Mouse (Mus musculus) hindbrain, embryonic 13.5 days (tissue): ENCODE results near the gene Tbc1d23. TPM values are rescaled to one million over a fixed set of nuclear protein-coding genes. Genes with fewer than 3 reads are reported as not detected.
"Not testable (repeated sequence)": the region's sequence is repeated elsewhere in the genome, so short reads cannot be mapped to it uniquely, and the experiment has no call there.

Source experiments
- ATAC-seq: fragments of 200-750 bp; cut with Nextera tagmentation; 2 replicates; pipeline ENCODE4 v1.8.0; 2017; ENCODE audit warnings: moderate TSS enrichment; ENCODE audit not compliant: low FRiP score
- H3K27ac ChIP-seq: fragments of 300-500 bp; sonication (generic); 2 replicates; pipeline ENCODE4 v1.5.1; 2015; ENCODE audit warnings: inconsistent platforms, mild to moderate bottlenecking, moderate library complexity
- H3K27me3 ChIP-seq: fragments of 300-500 bp; sonication (generic); 2 replicates; pipeline ENCODE4 v1.6.1; 2015; ENCODE audit warnings: mild to moderate bottlenecking, inconsistent platforms
- H3K36me3 ChIP-seq: fragments of 300-500 bp; sonication (generic); 2 replicates; pipeline ENCODE4 v1.6.1; 2015; ENCODE audit warnings: mild to moderate bottlenecking, inconsistent platforms
- H3K4me1 ChIP-seq: fragments of 300-500 bp; sonication (generic); replicated peaks from 2 replicates; pipeline ENCODE4 v1.6.1; 2015; ENCODE audit warnings: inconsistent platforms
- H3K4me2 ChIP-seq: fragments of 300-500 bp; sonication (generic); 2 replicates; pipeline ENCODE4 v1.6.1; 2015; ENCODE audit warnings: inconsistent platforms, mild to moderate bottlenecking, moderate library complexity
- H3K4me3 ChIP-seq: fragments of 300-500 bp; sonication (generic); 2 replicates; pipeline ENCODE4 v1.5.1; 2015; ENCODE audit warnings: mild to moderate bottlenecking, inconsistent platforms
- H3K9ac ChIP-seq: fragments of 300-500 bp; sonication (generic); 2 replicates; pipeline ENCODE4 v1.6.1; 2015; ENCODE audit warnings: mild to moderate bottlenecking, inconsistent platforms
- H3K9me3 ChIP-seq: fragments of 300-500 bp; sonication (generic); 2 replicates; pipeline ENCODE4 v1.6.1; 2016; ENCODE audit warnings: inconsistent platforms
- WGBS: fragments of 180-500 bp; shearing (Covaris S2); methylation state at CpG from one replicate; pipeline ENCODE4 v1.1.7; 2015; 5-methylcytosine and 5-hydroxymethylcytosine counted together
- polyA plus RNA-seq: library from polyadenylated mRNA; unstranded; fragments of >200 nt; fragmentation: Nextera tagmentation; extraction: Ambion mirVana; gene quantifications from 2 replicates; pipeline ENCODE4 v1.2.1, GENCODE M21; 2015

The Tbc1d23 gene
- polyA plus RNA-seq, 1 experiment from 2014 or later, result 29.0 TPM

DNA sequence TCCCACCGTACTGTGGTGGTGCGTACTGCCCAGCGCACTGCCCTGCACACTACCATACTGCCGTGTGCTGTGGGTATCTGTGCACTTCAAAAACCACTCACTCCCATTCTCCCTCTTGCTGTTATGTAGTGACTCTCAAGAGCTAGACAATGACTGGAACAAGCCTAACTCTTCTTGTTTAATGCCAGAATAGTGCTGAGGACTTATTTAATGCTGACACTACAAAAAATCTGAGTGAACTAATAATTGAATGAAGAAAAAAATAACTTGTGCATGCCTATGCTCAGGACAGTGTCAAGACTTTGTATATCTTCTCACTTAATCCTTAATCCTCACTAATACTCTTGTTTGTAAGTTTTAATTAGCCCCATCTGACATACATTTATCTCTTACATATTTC lies 16.2 kb upstream of the Tbc1d23 start:
- Histone ChIP-seq H3K4me1 (no peaks in the 10 kb centered on the region), H3K36me3 (no peaks in the 10 kb centered on the region), H3K27ac (no peak overlapping the region), H3K4me2 (no peak overlapping the region), H3K9me3 (no peaks in the 10 kb centered on the region), H3K9ac (no peak overlapping the region), H3K4me3 (no peak overlapping the region), H3K27me3 (0 out of 2 replicates have a peak, but pooled peaks cover 3% of the 10 kb centered on the region)
- ATAC-seq, result no peak
- WGBS, result 94% methylated on average over 4 of the region's 4 CpGs

- 96% methylated on average over 3 of the region's 3 CpGs for WGBS
- Histone ChIP-seq H3K9ac (no peak overlapping the region), H3K4me3 (no peak overlapping the region), H3K4me2 (no peak overlapping the region), H3K27me3 (0 out of 2 replicates have a peak, but pooled peaks cover 3% of the 10 kb centered on the region), H3K36me3 (no peaks in the 10 kb centered on the region), H3K4me1 (no peaks in the 10 kb centered on the region), H3K27ac (no peak overlapping the region), H3K9me3 (no peaks in the 10 kb centered on the region)
- no peak for ATAC-seq
These were observed 15.3 kb upstream of the Tbc1d23 start for GRCm38 (mm10) chr16:57246596-57246995.

GRCm38 (mm10) chr16:57243858-57244248 lies 12.5 kb upstream of the Tbc1d23 start:
- no peaks in the 10 kb centered on the region for H3K36me3 ChIP-seq
- H3K4me3 ChIP-seq, result no peak overlapping the region
- no peak overlapping the region for H3K9ac ChIP-seq
- 0 out of 2 replicates have a peak, but pooled peaks cover 3% of the 10 kb centered on the region for H3K27me3 ChIP-seq
- H3K9me3 ChIP-seq, result no peaks in the 10 kb centered on the region
- no peak overlapping the region for H3K4me2 ChIP-seq
- H3K4me1 ChIP-seq, result no peaks in the 10 kb centered on the region
- WGBS, result 12% methylated on average over 6 of the region's 6 CpGs
- no peak overlapping the region for H3K27ac ChIP-seq
- ATAC-seq, result peak; percentile 71; the same call in 1 of the 2 replicates

DNA sequence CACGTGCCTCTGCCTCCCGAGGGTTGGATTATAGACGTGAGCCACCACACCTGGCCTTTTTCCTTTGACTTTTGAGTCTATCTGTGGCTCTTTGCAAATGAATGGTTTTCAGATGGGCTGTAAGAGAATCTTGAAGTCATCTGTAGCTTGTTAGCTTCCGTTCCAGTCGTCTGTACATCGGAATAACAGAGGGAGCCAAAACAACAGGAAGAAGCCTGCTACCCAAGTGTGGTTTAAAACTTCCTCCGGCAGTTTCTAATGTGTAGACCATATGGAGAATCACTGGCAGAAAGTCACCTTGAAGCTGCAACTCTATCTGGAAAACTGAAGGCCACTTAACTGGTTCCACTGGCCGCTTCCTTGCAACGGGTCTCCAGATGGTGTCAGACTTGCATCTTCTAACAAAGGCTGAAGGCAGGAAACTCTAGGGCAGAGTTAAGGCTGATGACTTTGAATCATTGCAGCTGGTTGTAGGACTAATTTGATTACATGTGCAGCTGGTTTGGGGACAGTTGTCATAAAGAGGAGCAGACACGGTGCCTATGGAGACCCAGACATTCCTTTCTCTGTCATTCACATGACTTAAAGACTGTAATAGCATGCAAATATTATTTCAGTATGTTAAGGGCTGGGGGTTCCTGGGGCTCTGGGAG lies 12.0 kb upstream of the Tbc1d23 start:
- no peak overlapping the region for H3K4me2 ChIP-seq
- ATAC-seq, result peak; percentile 21; the same call in 1 of the 2 replicates
- no peak overlapping the region for H3K27ac ChIP-seq
- 68% methylated on average over 10 of the region's 10 CpGs for WGBS
- no peaks in the 10 kb centered on the region for H3K4me1 ChIP-seq
- H3K9ac ChIP-seq, result no peak overlapping the region
- H3K9me3 ChIP-seq, result no peaks in the 10 kb centered on the region
- H3K4me3 ChIP-seq, result no peak overlapping the region
- 0 out of 2 replicates have a peak, but pooled peaks cover 3% of the 10 kb centered on the region for H3K27me3 ChIP-seq
- H3K36me3 ChIP-seq, result no peaks in the 10 kb centered on the region

DNA sequence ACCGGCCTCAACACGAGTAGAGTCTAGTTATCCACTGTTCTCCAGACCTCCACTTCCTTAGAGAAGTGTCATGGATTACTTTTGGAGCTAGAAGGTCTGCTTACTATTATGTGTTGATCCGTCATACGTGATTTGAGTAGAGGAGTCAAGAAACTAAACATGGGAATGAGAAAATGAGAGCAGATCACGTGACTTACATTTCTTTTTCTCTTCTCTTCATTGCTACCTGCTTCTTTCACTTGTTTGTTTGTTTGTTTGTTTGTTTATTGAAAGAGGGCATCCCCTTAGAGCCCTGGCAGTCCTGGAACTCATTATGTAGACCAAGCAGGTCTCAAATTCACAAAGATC lies 11.5 kb upstream of the Tbc1d23 start:
- no peak for ATAC-seq
- H3K9me3 ChIP-seq, result no peaks in the 10 kb centered on the region
- no peak overlapping the region for H3K4me3 ChIP-seq
- H3K4me2 ChIP-seq, result no peak overlapping the region
- H3K27ac ChIP-seq, result no peak overlapping the region
- no peak overlapping the region for H3K9ac ChIP-seq
- no peaks in the 10 kb centered on the region for H3K4me1 ChIP-seq
- 88% methylated on average over 5 of the region's 5 CpGs for WGBS
- H3K27me3 ChIP-seq, result 0 out of 2 replicates have a peak, but pooled peaks cover 3% of the 10 kb centered on the region
- no peaks in the 10 kb centered on the region for H3K36me3 ChIP-seq

DNA sequence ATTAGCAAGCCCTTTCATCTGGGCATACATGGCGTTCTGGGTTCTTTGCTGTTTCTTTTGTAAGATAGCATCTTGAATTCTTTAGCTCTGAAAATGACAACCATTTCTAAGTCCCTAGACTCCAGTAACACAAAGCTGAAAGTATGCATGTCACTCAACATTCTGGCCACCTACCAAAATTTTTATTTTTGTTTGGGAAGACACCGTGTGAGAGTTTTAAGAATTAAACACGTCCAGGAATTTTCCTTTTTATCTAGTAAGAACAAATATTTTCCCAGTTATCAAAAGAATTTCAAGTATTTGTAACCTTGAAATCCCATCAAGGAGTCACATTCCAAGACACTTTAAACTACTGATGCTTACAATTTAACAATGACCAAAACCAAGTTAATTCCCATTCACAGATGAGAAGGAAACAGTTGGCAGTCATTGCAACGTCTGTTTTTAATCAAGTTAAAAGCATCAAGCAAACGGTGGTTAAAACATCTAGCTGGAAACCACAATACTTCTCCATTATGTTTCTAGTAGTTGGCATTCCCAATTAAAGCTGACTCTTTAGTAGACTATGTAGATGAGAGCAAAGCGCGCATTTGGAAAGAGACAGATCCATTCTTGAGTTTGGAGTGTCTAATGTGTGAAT lies 4.7 kb upstream of the Tbc1d23 start:
- no peaks in the 10 kb centered on the region for H3K4me1 ChIP-seq
- no peaks in the 10 kb centered on the region for H3K36me3 ChIP-seq
- H3K27ac ChIP-seq, result no peak overlapping the region
- ATAC-seq, result no peak
- H3K27me3 ChIP-seq, result no peaks in the 10 kb centered on the region
- H3K4me3 ChIP-seq, result no peak overlapping the region
- no peaks in the 10 kb centered on the region for H3K9me3 ChIP-seq
- no peak overlapping the region for H3K4me2 ChIP-seq
- 81% methylated on average over 7 of the region's 7 CpGs for whole genome bisulfite sequencing
- H3K9ac ChIP-seq, result no peak overlapping the region

DNA sequence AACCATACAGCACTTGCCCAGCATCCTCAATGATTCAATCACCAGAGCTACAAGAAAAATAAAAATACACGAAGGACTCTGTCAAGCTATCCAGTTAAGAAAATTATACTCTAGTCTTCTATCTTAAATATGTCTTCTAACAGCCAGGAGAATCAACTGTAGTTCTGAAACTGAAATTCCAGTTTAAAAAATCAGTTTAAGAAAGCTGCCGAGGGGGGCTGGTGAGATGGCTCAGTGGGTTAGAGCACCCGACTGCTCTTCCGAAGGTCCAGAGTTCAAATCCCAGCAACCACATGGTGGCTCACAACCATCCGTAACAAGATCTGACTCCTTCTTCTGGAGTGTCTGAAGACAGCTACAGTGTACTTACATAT lies 620 bp upstream of the Tbc1d23 start:
- H3K27me3 ChIP-seq, H3K36me3 ChIP-seq, H3K9me3 ChIP-seq, ATAC-seq, H3K9ac ChIP-seq: not testable (repeated sequence)
- 0 out of 2 replicates have a peak overlapping the region, but pooled peaks have one; percentile 40 for H3K27ac ChIP-seq
- H3K4me1 ChIP-seq, result peaks cover 13% of the 10 kb centered on the region
- 72% methylated on average over 5 of the region's 5 CpGs for WGBS
- peak overlapping the region; percentile 48 for H3K4me2 ChIP-seq
- peak overlapping the region; percentile 87 for H3K4me3 ChIP-seq

GRCm38 (mm10) chr16:57226444-57226843 lies 4.9 kb downstream of the Tbc1d23 start:
- 81% methylated on average over 5 of the region's 5 CpGs for WGBS
- H3K27me3 ChIP-seq, result no peaks in the 10 kb centered on the region
- H3K36me3 ChIP-seq, result peaks cover 2% of the 10 kb centered on the region; the same call in 1 of the 2 replicates
- H3K4me3 ChIP-seq, result no peak overlapping the region
- H3K27ac ChIP-seq, result no peak overlapping the region
- H3K4me1 ChIP-seq, result peaks cover 13% of the 10 kb centered on the region
- no peaks in the 10 kb centered on the region for H3K9me3 ChIP-seq
- no peak overlapping the region for H3K4me2 ChIP-seq
- no peak for ATAC-seq
- no peak overlapping the region for H3K9ac ChIP-seq

GRCm38 (mm10) chr16:57220361-57220760 lies 10.9 kb downstream of the Tbc1d23 start:
- peaks cover 22% of the 10 kb centered on the region for H3K36me3 ChIP-seq
- H3K9me3 ChIP-seq, result no peaks in the 10 kb centered on the region
- H3K27ac ChIP-seq, result no peak overlapping the region
- no peak for ATAC-seq
- H3K4me2 ChIP-seq, result no peak overlapping the region
- H3K4me3 ChIP-seq, result no peak overlapping the region
- H3K4me1 ChIP-seq, result no peaks in the 10 kb centered on the region
- H3K27me3 ChIP-seq, result no peaks in the 10 kb centered on the region
- 97% methylated on average over 6 of the region's 6 CpGs for WGBS
- no peak overlapping the region for H3K9ac ChIP-seq

GRCm38 (mm10) chr16:57215957-57216356 lies 15.3 kb downstream of the Tbc1d23 start:
- no peak overlapping the region for H3K4me3 ChIP-seq
- no peaks in the 10 kb centered on the region for H3K9me3 ChIP-seq
- H3K27me3 ChIP-seq, result no peaks in the 10 kb centered on the region
- ATAC-seq, result no peak
- peaks cover 36% of the 10 kb centered on the region for H3K36me3 ChIP-seq
- no peak overlapping the region for H3K27ac ChIP-seq
- no peak overlapping the region for H3K4me2 ChIP-seq
- H3K4me1 ChIP-seq, result no peaks in the 10 kb centered on the region
- H3K9ac ChIP-seq, result no peak overlapping the region

- Histone ChIP-seq H3K4me3 (no peak overlapping the region), H3K9me3 (no peaks in the 10 kb centered on the region), H3K27me3 (no peaks in the 10 kb centered on the region), H3K36me3 (peaks cover 44% of the 10 kb centered on the region), H3K4me2 (no peak overlapping the region), H3K9ac (no peak overlapping the region), H3K27ac (no peak overlapping the region), H3K4me1 (no peaks in the 10 kb centered on the region)
- ATAC-seq, result no peak
- 94% methylated on average over 2 of the region's 2 CpGs for WGBS
These were observed 20.3 kb downstream of the Tbc1d23 start for GRCm38 (mm10) chr16:57211037-57211436.

- Histone ChIP-seq H3K9me3 (no peaks in the 10 kb centered on the region), H3K4me1 (no peaks in the 10 kb centered on the region), H3K27ac (no peak overlapping the region), H3K4me2 (no peak overlapping the region), H3K27me3 (no peaks in the 10 kb centered on the region), H3K4me3 (no peak overlapping the region), H3K36me3 (peaks cover 39% of the 10 kb centered on the region), H3K9ac (no peak overlapping the region)
- no peak for ATAC-seq
- WGBS, result 87% methylated on average over 2 of the region's 2 CpGs
These were observed 23.0 kb downstream of the Tbc1d23 start for GRCm38 (mm10) chr16:57208342-57208741.

GRCm38 (mm10) chr16:57197281-57197680 lies 34.0 kb downstream of the Tbc1d23 start:
- H3K36me3 ChIP-seq, result peaks cover 37% of the 10 kb centered on the region
- no peak overlapping the region for H3K27ac ChIP-seq
- H3K9ac ChIP-seq, result no peak overlapping the region
- ATAC-seq, result no peak
- WGBS, result 66% methylated on average over 3 of the region's 3 CpGs
- H3K4me3 ChIP-seq, result no peak overlapping the region
- H3K27me3 ChIP-seq, result no peaks in the 10 kb centered on the region
- H3K4me2 ChIP-seq, result no peak overlapping the region
- no peaks in the 10 kb centered on the region for H3K4me1 ChIP-seq
- no peaks in the 10 kb centered on the region for H3K9me3 ChIP-seq
